Mouse (Mus musculus): ENCODE measurements around the gene Samd10.

The Samd10 gene

GRCm38 (mm10) chr2:181577981-181578581 lies 20.9 kb downstream of the Samd10 start:
- no peak for DNase-seq (ENCODE audit: low spot score in 2 of 2)

GRCm38 (mm10) chr2:181577126-181577525 lies 21.9 kb downstream of the Samd10 start:
- DNase-seq (ENCODE audit: low spot score in 2 of 2), result peak in 1 of 2 experiments; percentile 17

GRCm38 (mm10) chr2:181576613-181577012 lies 22.4 kb downstream of the Samd10 start:
- DNase-seq (ENCODE audit: low spot score in 2 of 2), result peak in 1 of 2 experiments; percentile 19

GRCm38 (mm10) chr2:181574921-181575545 lies 24.0 kb downstream of the Samd10 start:
- DNase-seq (ENCODE audit: low spot score in 2 of 2), result peak in 1 of 2 experiments; percentile 29

GRCm38 (mm10) chr2:181573961-181574360 lies 25.1 kb downstream of the Samd10 start:
- peak in 1 of 2 experiments; percentile 36 for DNase-seq (ENCODE audit: low spot score in 2 of 2)

- DNase-seq (ENCODE audit: low spot score in 2 of 2), result peak in 1 of 2 experiments; percentile 56
Measured at GRCm38 (mm10) chr2:181572921-181573920, 25.8 kb downstream of the Samd10 start.

GRCm38 (mm10) chr2:181571941-181572670 lies 26.9 kb downstream of the Samd10 start:
- DNase-seq (ENCODE audit: low spot score in 2 of 2), result peak in 1 of 2 experiments; percentile 53

GRCm38 (mm10) chr2:181570921-181571595 lies 28.0 kb downstream of the Samd10 start:
- DNase-seq (ENCODE audit: low spot score in 2 of 2), result no peak

GRCm38 (mm10) chr2:181570375-181570774 lies 28.6 kb downstream of the Samd10 start:
- DNase-seq (ENCODE audit: low spot score in 2 of 2), result no peak

GRCm38 (mm10) chr2:181569856-181570255 lies 29.2 kb downstream of the Samd10 start:
- DNase-seq (ENCODE audit: low spot score in 2 of 2), result no peak

GRCm38 (mm10) chr2:181568272-181569008 lies 30.6 kb downstream of the Samd10 start:
- DNase-seq (ENCODE audit: low spot score in 2 of 2), result peak in 1 of 2 experiments; percentile 32

- DNase-seq (ENCODE audit: low spot score in 2 of 2), result no peak
Measured at GRCm38 (mm10) chr2:181567338-181567737, 31.7 kb downstream of the Samd10 start.

GRCm38 (mm10) chr2:181553772-181554171 lies 45.2 kb downstream of the Samd10 start:
- DNase-seq (ENCODE audit: low spot score in 2 of 2), result no peak

GRCm38 (mm10) chr2:181550233-181550632 lies 48.8 kb downstream of the Samd10 start:
- DNase-seq (ENCODE audit: low spot score in 2 of 2), result no peak

GRCm38 (mm10) chr2:181548682-181549081 lies 50.3 kb downstream of the Samd10 start:
- DNase-seq (ENCODE audit: low spot score in 2 of 2), result no peak

GRCm38 (mm10) chr2:181548227-181548626 lies 50.8 kb downstream of the Samd10 start:
- DNase-seq (ENCODE audit: low spot score in 2 of 2), result no peak

- no peak for DNase-seq (ENCODE audit: low spot score in 2 of 2)
Measured at GRCm38 (mm10) chr2:181546142-181546541, 52.9 kb downstream of the Samd10 start.
